Mouse (Mus musculus) ES-Bruce4 (cell line): ENCODE measurements around the gene Tatdn2. TPM values are rescaled to one million over a fixed set of nuclear protein-coding genes. Genes with fewer than 3 reads are reported as not detected.

Experiments
- H3K27ac ChIP-seq: 2 replicates; pipeline ENCODE4 v1.5.1; 2012; ENCODE audit warnings: low read length, inconsistent platforms; ENCODE audit not compliant: insufficient read depth
- H3K27me3 ChIP-seq: 2 replicates; pipeline ENCODE4 v1.6.1; 2012; ENCODE audit warnings: mild to moderate bottlenecking, low read length, inconsistent platforms; ENCODE audit not compliant: control insufficient read depth, poor library complexity, insufficient read depth, severe bottlenecking
- H3K36me3 ChIP-seq: 2 replicates; pipeline ENCODE4 v1.6.1; 2012; ENCODE audit warnings: inconsistent platforms, mild to moderate bottlenecking, low read length, moderate library complexity; ENCODE audit not compliant: control insufficient read depth, poor library complexity, insufficient read depth, severe bottlenecking
- H3K4me1 ChIP-seq: one replicate; pipeline ENCODE4 v1.8.1; 2011; ENCODE audit warnings: low read length; ENCODE audit not compliant: control insufficient read depth, insufficient read depth
- H3K4me3 ChIP-seq: 2 replicates; pipeline ENCODE4 v1.5.1; 2011; ENCODE audit warnings: low read depth, mild to moderate bottlenecking, low read length
- H3K9ac ChIP-seq: 2 replicates; pipeline ENCODE4 v1.6.1; 2012; ENCODE audit warnings: low read depth, mild to moderate bottlenecking, inconsistent platforms; ENCODE audit not compliant: poor library complexity, severe bottlenecking
- H3K9me3 ChIP-seq: replicated peaks from 2 replicates; pipeline ENCODE4 v1.6.1; 2012; ENCODE audit warnings: mild to moderate bottlenecking, low read length, inconsistent platforms; ENCODE audit not compliant: control insufficient read depth, poor library complexity, insufficient read depth, severe bottlenecking
- CTCF ChIP-seq: IDR thresholded peaks from one replicate; pipeline ENCODE4 v1.8.1; 2011; ENCODE audit warnings: low read depth, low read length
- EP300 ChIP-seq: IDR thresholded peaks from 2 replicates; pipeline ENCODE4 v1.6.1; 2011; ENCODE audit warnings: low read depth, low read length; ENCODE audit not compliant: insufficient read depth
- POLR2A ChIP-seq: IDR thresholded peaks from one replicate; pipeline ENCODE4 v1.8.1; 2011; ENCODE audit warnings: low read length; ENCODE audit not compliant: insufficient read depth
- polyA plus RNA-seq: library from polyadenylated mRNA; stranded (reverse); fragments of >200 nt; gene quantifications from 2 replicates; pipeline ENCODE4 v1.2.4, GENCODE M21; 2011; ENCODE audit warnings: low read depth; ENCODE audit not compliant: missing spikeins, insufficient read depth, insufficient read length

The Tatdn2 gene
- polyA plus RNA-seq, 1 experiment: 42.2 TPM

GRCm38 (mm10) chr6:113660492-113661352 is 36.1 kb upstream of the Tatdn2 start:
- peaks cover 7% of the 10 kb centered on the region for H3K4me1 ChIP-seq
- TF ChIP-seq POLR2A: no peak
- TF ChIP-seq EP300: no peak
- TF ChIP-seq CTCF: no peak
- no peaks in the 10 kb centered on the region for H3K36me3 ChIP-seq
- no peak overlapping the region for H3K9ac ChIP-seq
- H3K27me3 ChIP-seq: no peaks in the 10 kb centered on the region
- H3K4me3 ChIP-seq: no peak overlapping the region
- H3K27ac ChIP-seq: peak overlapping the region; percentile 45
- H3K9me3 ChIP-seq: no peaks in the 10 kb centered on the region

GRCm38 (mm10) chr6:113661353-113662241 is 35.3 kb upstream of the Tatdn2 start:
- Histone ChIP-seq H3K4me3 (no peak overlapping the region), H3K36me3 (no peaks in the 10 kb centered on the region), H3K9ac (no peak overlapping the region), H3K9me3 (no peaks in the 10 kb centered on the region), H3K4me1 (peaks cover 7% of the 10 kb centered on the region), H3K27me3 (no peaks in the 10 kb centered on the region), H3K27ac (peak overlapping the region; percentile 33; the same call in 1 of the 2 replicates)
- TF ChIP-seq EP300 (no peak), POLR2A (no peak), CTCF (no peak)

DNA sequence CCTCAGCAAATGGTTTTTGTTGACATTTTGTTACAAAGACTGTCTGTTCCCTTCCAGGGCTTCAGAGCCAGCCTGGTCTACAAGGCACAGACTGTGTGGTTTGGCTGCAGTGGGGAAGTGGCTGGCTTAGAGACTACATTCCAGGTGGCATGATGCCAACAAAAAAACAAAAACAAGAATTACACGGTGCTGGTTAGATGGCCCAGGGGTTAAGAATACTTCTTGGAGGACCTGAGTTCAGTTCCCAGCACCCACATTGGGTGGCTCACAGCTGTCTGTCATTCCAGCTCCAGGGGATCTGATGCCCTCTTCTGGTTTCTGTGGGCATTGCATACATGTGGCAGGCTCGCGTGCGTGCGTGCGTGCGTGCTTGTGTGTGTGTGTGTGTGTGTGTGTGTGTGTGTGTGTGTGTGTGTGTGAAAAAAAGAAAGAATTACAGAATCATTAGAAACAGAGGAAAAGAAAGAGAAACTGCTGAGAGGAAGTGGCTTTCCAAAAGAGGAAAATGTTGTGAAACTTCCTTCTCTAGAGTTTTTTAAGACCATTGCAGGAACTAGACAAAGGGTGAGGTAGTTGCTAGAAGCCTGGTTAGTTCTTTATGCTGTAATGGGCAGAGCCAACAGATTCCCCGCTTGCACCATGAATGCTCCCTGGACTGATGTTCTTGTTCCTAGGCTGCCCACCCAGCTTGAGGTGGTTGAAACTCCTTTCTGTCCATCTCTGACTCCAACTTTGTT is 33.7 kb upstream of the Tatdn2 start:
- no peaks in the 10 kb centered on the region for H3K9me3 ChIP-seq
- peak; percentile 41 for TF ChIP-seq CTCF
- no peak for TF ChIP-seq POLR2A

DNA sequence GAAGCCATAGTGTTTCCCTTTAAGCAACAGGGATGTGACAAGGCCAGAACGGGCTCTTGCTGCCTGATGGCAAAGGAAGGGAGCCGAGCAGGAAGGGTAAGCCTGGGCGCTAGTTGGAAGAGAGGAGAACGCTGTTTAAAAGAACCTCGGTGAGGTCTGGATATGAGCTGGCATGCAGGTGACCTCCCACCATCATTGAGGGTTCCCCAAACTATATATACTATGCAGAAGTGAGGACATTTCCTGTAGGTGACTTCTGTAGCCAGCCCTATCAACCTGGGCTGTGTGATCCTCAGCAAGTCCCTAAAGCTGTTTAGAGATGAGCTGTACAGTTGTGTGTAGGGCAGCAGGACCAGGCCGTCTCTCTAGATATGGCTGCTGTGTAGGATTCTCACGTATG is 32.5 kb upstream of the Tatdn2 start:
- TF ChIP-seq CTCF (no peak), POLR2A (no peak), EP300 (no peak)
- Histone ChIP-seq H3K4me3 (no peak overlapping the region), H3K4me1 (peaks cover 6% of the 10 kb centered on the region), H3K27me3 (no peaks in the 10 kb centered on the region), H3K27ac (no peak overlapping the region), H3K9me3 (no peaks in the 10 kb centered on the region), H3K36me3 (no peaks in the 10 kb centered on the region), H3K9ac (no peak overlapping the region)

More for the DNA sequence above, 33.7 kb upstream of the Tatdn2 start:
- Histone ChIP-seq H3K36me3 (no peaks in the 10 kb centered on the region), H3K27ac (no peak overlapping the region), H3K9ac (no peak overlapping the region), H3K4me3 (no peak overlapping the region), H3K27me3 (no peaks in the 10 kb centered on the region), H3K4me1 (peaks cover 5% of the 10 kb centered on the region)

GRCm38 (mm10) chr6:113667611-113668122 is 29.2 kb upstream of the Tatdn2 start:
- Histone ChIP-seq H3K36me3 (no peaks in the 10 kb centered on the region), H3K4me1 (peaks cover 4% of the 10 kb centered on the region), H3K9ac (no peak overlapping the region), H3K27me3 (no peaks in the 10 kb centered on the region), H3K4me3 (no peak overlapping the region), H3K9me3 (no peaks in the 10 kb centered on the region), H3K27ac (no peak overlapping the region)
- TF ChIP-seq POLR2A: no peak
- TF ChIP-seq CTCF: no peak
- TF ChIP-seq EP300: no peak
